Mouse (Mus musculus): ENCODE measurements around the gene Hexim2.

Gene Hexim2

GRCm38 (mm10) chr11:103131701-103132575, at the start of gene Hexim2:
Gene Hexim2 (plus strand): TSS chr11:103132429.
- peak; percentile 65 to 85 for DNase-seq

- DNase-seq = peak in 1 of 2 experiments; percentile 35
Measured at GRCm38 (mm10) chr11:103093306-103093705, 38.9 kb upstream of the Hexim2 start.

GRCm38 (mm10) chr11:103093862-103094833, 38.1 kb upstream of the Hexim2 start:
- DNase-seq = peak in 1 of 2 experiments; percentile 49

GRCm38 (mm10) chr11:103095107-103095670, 37.0 kb upstream of the Hexim2 start:
- DNase-seq = peak in 1 of 2 experiments; percentile 34

- peak in 1 of 2 experiments; percentile 39 for DNase-seq
Measured at GRCm38 (mm10) chr11:103095801-103096200, 36.4 kb upstream of the Hexim2 start.

GRCm38 (mm10) chr11:103096979-103097894, 35.0 kb upstream of the Hexim2 start:
- peak in 1 of 2 experiments; percentile 67 for DNase-seq

GRCm38 (mm10) chr11:103098531-103099190, 33.6 kb upstream of the Hexim2 start:
- DNase-seq = peak; percentile 48 to 57

- DNase-seq = peak in 1 of 2 experiments; percentile 43
Measured at GRCm38 (mm10) chr11:103099352-103099940, 32.8 kb upstream of the Hexim2 start.

GRCm38 (mm10) chr11:103100361-103100760, 31.9 kb upstream of the Hexim2 start:
- peak in 1 of 2 experiments; percentile 66 for DNase-seq

GRCm38 (mm10) chr11:103101481-103101865, 30.8 kb upstream of the Hexim2 start, which contains the start of the genes Plcd3 and Acbd4:
Gene Plcd3 (minus strand): TSS chr11:103101658.
Gene Acbd4 (plus strand): TSS chr11:103101682.
- peak; percentile 93 to 94 for DNase-seq

- peak; percentile 87 to 88 for DNase-seq
Measured at GRCm38 (mm10) chr11:103101866-103102501, 30.2 kb upstream of the Hexim2 start.

GRCm38 (mm10) chr11:103102725-103103349, 29.4 kb upstream of the Hexim2 start:
- peak; percentile 96 to 97 for DNase-seq

- peak in 1 of 2 experiments; percentile 74 for DNase-seq
Measured at GRCm38 (mm10) chr11:103103621-103104020, 28.6 kb upstream of the Hexim2 start.

- DNase-seq = peak in 1 of 2 experiments; percentile 47
Measured at GRCm38 (mm10) chr11:103104469-103104868, 27.8 kb upstream of the Hexim2 start.

GRCm38 (mm10) chr11:103105180-103105725, 27.0 kb upstream of the Hexim2 start:
- peak; percentile 82 to 92 for DNase-seq

GRCm38 (mm10) chr11:103105810-103106209, 26.4 kb upstream of the Hexim2 start:
- peak in 1 of 2 experiments; percentile 59 for DNase-seq

- DNase-seq = peak in 1 of 2 experiments; percentile 60
Measured at GRCm38 (mm10) chr11:103106386-103106785, 25.8 kb upstream of the Hexim2 start.

GRCm38 (mm10) chr11:103111301-103111700, 20.9 kb upstream of the Hexim2 start:
- DNase-seq = peak in 1 of 2 experiments; percentile 64
